Mouse (Mus musculus) frontal cortex, adult (tissue): ENCODE measurements around the gene Fut2.

Experiments used
- ATAC-seq: cut with Nextera tagmentation; 2 replicates; pipeline ENCODE4 v1.9.2; 2017; ENCODE audit warnings: mild to moderate bottlenecking, moderate library complexity, mixed read lengths; ENCODE audit not compliant: low TSS enrichment

The Fut2 gene

DNA sequence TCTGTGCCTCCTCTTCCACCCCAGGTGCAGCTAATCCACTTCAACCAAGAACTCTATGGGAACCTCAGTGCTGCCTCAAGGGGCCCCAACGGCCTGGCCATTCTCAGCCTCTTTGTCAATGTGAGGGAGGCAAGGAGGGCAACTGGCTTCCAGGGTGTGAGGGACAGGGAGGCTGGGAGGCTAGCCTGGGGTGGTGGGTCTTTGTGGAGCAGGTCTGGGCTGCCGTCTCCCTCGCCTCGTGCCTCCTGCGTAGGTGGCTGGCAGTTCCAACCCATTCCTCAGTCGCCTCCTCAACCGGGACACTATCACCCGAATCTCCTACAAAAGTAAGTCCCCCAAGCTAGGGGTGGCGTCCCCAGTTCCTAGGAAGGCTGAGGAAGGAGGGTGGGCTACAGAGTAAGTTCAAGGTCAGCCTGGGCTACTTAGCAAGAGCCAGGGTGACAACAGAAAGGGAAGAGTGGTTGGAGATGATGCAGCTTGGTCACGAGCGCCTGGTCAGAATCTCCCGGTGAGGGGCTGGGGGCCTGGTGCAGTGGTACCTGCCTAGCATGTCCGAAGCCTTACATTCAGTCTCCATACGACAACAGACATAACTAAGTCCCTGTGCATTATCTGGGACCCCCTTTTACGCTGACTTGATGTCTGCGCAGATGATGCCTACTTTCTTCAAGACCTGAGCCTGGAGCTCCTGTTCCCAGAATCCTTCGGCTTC lies 36.8 kb upstream of the Fut2 start:
- ATAC-seq, result no peak

DNA sequence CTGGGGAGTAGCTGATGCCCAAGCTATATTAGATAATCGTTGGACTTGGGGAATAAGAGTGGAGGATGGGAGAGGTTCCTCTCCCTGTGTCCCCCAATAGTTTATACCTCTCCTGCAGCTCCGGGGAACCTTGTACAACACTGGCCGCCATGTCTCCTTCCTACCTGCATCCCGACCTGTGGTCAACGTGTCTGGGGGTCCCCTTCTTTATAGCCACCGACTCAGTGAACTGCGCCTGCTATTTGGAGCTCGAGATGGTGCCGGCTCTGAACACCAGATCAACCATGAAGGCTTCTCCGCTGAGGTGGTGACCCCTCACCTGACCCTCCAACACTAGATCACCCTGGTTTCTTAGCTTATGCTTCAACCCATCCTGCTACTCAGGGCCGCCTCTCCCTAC lies 36.1 kb upstream of the Fut2 start:
- ATAC-seq, result no peak

- no peak for ATAC-seq
Measured at GRCm38 (mm10) chr7:45701607-45702006, 35.4 kb upstream of the Fut2 start.

GRCm38 (mm10) chr7:45701072-45701471 lies 34.9 kb upstream of the Fut2 start:
- ATAC-seq, result no peak

GRCm38 (mm10) chr7:45700301-45701015 lies 34.3 kb upstream of the Fut2 start:
- ATAC-seq, result peak; percentile 25

GRCm38 (mm10) chr7:45699523-45700141 lies 33.4 kb upstream of the Fut2 start, which contains the start of gene Car11:
Car11 (plus strand) TSS chr7:45699843.
- ATAC-seq, result peak; percentile 5; the same call in 1 of the 2 replicates

GRCm38 (mm10) chr7:45697894-45698293 lies 31.7 kb upstream of the Fut2 start:
- no peak for ATAC-seq

DNA sequence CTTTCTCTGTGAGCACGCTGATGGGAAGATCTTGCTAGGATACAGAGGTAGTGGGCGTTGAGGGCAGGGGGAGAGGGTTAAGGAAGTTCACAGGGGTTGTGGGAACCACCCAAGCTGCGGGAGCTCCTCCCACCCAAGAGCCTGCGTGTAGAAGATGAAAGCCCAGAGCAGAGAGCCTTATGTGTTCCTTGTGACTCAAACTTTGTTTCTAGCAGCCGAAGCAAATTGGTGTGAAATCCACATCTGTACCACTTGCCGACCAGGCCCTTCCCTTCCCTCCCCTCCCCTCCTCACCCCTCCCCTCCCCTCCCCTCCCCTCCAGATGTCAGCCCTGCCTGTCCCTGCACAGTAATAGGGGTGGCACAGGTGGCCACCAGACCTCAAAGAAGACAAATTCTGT lies 28.9 kb upstream of the Fut2 start:
- ATAC-seq, result no peak

- no peak for ATAC-seq
Measured at GRCm38 (mm10) chr7:45693921-45694591, 27.9 kb upstream of the Fut2 start, which contains the start of gene Sec1. Sec1 (minus strand) TSS chr7:45694402.

DNA sequence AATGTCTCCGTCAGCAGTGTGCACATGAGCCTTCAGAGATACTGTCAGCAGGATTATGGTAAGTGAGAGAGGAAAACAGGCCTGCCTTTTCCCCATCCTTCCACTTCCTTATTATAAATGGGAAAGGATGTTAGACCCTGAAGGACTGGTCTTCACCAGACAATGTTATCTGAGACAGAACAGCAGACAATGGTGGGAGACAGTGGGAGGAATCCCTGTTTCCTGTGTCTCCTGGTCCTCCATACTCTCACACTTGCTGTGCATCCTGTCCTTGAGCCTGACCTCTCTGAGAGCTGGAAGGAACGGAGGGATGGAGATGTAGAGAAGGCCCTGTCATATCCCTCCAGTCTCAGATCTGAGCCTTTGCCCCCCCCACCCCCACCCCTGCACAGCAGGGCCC lies 26.2 kb upstream of the Fut2 start:
- ATAC-seq, result no peak

DNA sequence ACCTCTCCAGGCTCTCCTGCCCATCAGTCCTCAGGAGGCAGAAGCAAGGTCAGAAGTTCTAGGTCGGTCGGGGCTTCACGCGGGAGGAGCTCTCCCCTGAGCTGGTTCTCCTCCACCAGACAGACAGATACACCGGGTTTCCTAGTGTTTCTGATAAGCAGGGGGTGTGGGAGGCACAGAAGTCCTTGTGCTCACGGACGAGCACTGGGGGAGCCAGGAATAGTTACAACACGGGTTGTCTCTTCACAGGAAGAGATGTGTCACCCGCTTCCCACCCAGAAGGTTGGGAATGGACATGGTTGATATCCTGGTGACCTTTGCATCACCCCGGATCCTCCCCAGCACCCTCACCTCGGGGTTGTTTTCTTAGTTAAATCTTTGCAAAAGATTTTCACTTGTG lies 23.6 kb upstream of the Fut2 start:
- ATAC-seq, result no peak

GRCm38 (mm10) chr7:45689099-45689498 lies 22.9 kb upstream of the Fut2 start:
- no peak for ATAC-seq

GRCm38 (mm10) chr7:45686841-45687240 lies 20.6 kb upstream of the Fut2 start:
- no peak for ATAC-seq

- no peak for ATAC-seq
Measured at GRCm38 (mm10) chr7:45685811-45686210, 19.6 kb upstream of the Fut2 start.

- no peak for ATAC-seq
Measured at GRCm38 (mm10) chr7:45683396-45684050, 17.3 kb upstream of the Fut2 start, which contains the start of gene Ntn5. Ntn5 (plus strand) TSS chr7:45684022.

GRCm38 (mm10) chr7:45682144-45683126 lies 16.2 kb upstream of the Fut2 start:
- peak; percentile 77 for ATAC-seq

GRCm38 (mm10) chr7:45681046-45681736 lies 15.0 kb upstream of the Fut2 start:
- ATAC-seq, result no peak

DNA sequence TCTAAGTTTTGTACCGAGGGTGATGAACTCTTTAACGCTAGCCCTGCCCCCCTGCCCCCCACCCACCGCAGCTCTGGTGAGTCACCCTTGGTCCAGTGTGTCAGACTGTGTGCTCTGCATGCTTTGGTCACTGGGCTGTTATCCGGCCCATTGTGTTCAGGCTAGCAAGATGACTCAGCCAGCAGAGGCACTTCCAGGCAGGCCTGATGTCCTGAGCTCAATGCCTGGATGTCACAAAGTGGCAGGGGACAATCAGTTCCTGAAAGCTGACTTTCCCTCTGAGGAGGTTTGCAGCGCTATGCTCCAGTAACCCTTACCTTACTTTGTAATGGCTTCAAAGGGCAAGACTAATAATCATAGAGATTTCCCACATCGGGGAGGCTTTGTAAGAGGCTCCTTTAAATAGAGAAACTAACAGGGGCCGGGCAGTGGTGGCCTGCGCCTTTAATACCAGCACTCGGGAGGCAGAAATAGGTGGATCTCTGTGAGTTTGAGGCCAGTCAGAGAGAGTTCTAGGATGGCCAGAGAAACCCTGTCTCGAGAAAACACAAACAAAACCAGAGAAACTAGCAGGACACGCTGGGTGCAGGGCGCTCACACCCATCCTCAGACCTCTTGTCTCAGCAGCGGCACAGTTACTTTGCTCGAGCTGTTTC lies 13.9 kb upstream of the Fut2 start:
- ATAC-seq, result no peak

DNA sequence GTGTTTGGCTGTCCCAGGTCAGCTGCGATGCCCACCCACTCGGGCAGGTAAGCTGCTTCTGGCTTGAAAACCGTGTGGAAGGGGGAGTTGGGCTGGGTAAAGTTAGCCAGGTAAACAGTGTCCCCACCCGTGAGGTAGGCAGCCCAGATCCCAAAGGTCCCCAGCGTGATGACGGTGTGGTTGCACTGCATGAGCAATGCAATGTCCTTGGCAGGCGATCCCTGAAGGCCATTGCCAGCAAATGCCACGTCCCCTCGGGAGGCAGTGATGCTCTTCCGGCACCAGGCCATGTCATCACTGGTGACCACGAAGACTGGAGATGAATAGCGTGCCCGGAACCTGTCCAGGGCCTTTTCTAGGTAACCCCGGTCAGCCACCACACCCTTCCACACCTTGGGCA lies 12.3 kb upstream of the Fut2 start:
- ATAC-seq, result no peak
